Mouse (Mus musculus): ENCODE results near the gene Tlcd2. TPM values are rescaled to one million over a fixed set of nuclear protein-coding genes. Genes with fewer than 3 reads are reported as not detected.
A peak's percentile ranks its signal among the peaks of the same experiment; 100 is the strongest.
"Not testable (repeated sequence)": the region's sequence is repeated elsewhere in the genome, so short reads cannot be mapped to it uniquely, and the experiment has no call there.

Tlcd2 gene
- total RNA-seq, 2 experiments from 2014 or later, result 6.7 to 17.8 TPM

GRCm38 (mm10) chr11:75443711-75444110 is 17.8 kb upstream of the Tlcd2 start:
- no peak for ATAC-seq (replicated peaks; ENCODE audit: low FRiP score, poor library complexity, severe bottlenecking)

- peak; percentile 36; the same call in 1 of the 2 replicates for ATAC-seq (replicated peaks; ENCODE audit: low FRiP score, poor library complexity, severe bottlenecking)
Measured at GRCm38 (mm10) chr11:75448575-75448974, 12.9 kb upstream of the Tlcd2 start.

- peak; percentile 47 for ATAC-seq (replicated peaks; ENCODE audit: low FRiP score, poor library complexity, severe bottlenecking)
Measured at GRCm38 (mm10) chr11:75449695-75450094, 11.8 kb upstream of the Tlcd2 start.

GRCm38 (mm10) chr11:75450304-75450908 is 11.1 kb upstream of the Tlcd2 start:
- ATAC-seq (replicated peaks; ENCODE audit: low FRiP score, poor library complexity, severe bottlenecking), result peak; percentile 64

- peak; percentile 55 for ATAC-seq (replicated peaks; ENCODE audit: low FRiP score, poor library complexity, severe bottlenecking)
Measured at GRCm38 (mm10) chr11:75450936-75451335, 10.6 kb upstream of the Tlcd2 start.

GRCm38 (mm10) chr11:75452081-75452480 is 9.4 kb upstream of the Tlcd2 start:
- ATAC-seq (replicated peaks; ENCODE audit: low FRiP score, poor library complexity, severe bottlenecking), result no peak

- no peak for ATAC-seq (replicated peaks; ENCODE audit: low FRiP score, poor library complexity, severe bottlenecking)
Measured at GRCm38 (mm10) chr11:75452812-75453557, 8.5 kb upstream of the Tlcd2 start.

GRCm38 (mm10) chr11:75453991-75454930 is 7.3 kb upstream of the Tlcd2 start, which contains the start of gene Wdr81:
TSS of gene Wdr81 (minus strand) at chr11:75454717.
- ATAC-seq (replicated peaks; ENCODE audit: low FRiP score, poor library complexity, severe bottlenecking), result peak; percentile 76

- no peak for ATAC-seq (replicated peaks; ENCODE audit: low FRiP score, poor library complexity, severe bottlenecking)
Measured at GRCm38 (mm10) chr11:75455041-75455736, 6.3 kb upstream of the Tlcd2 start.

- not testable (repeated sequence) for ATAC-seq (replicated peaks; ENCODE audit: low FRiP score, poor library complexity, severe bottlenecking)
Measured at GRCm38 (mm10) chr11:75455971-75456370, 5.5 kb upstream of the Tlcd2 start.

- ATAC-seq (replicated peaks; ENCODE audit: low FRiP score, poor library complexity, severe bottlenecking), result no peak
Measured at GRCm38 (mm10) chr11:75456440-75456871, 5.1 kb upstream of the Tlcd2 start.

GRCm38 (mm10) chr11:75458169-75458568 is 3.3 kb upstream of the Tlcd2 start:
- ATAC-seq (replicated peaks; ENCODE audit: low FRiP score, poor library complexity, severe bottlenecking), result no peak

GRCm38 (mm10) chr11:75458628-75459041 is 2.9 kb upstream of the Tlcd2 start:
- no peak for ATAC-seq (replicated peaks; ENCODE audit: low FRiP score, poor library complexity, severe bottlenecking)

GRCm38 (mm10) chr11:75459141-75459711 is 2.3 kb upstream of the Tlcd2 start:
- no peak for ATAC-seq (replicated peaks; ENCODE audit: low FRiP score, poor library complexity, severe bottlenecking)

GRCm38 (mm10) chr11:75459751-75460102 is 1.8 kb upstream of the Tlcd2 start:
- ATAC-seq (replicated peaks; ENCODE audit: low FRiP score, poor library complexity, severe bottlenecking), result no peak

- ATAC-seq (replicated peaks; ENCODE audit: low FRiP score, poor library complexity, severe bottlenecking), result peak; percentile 60
Measured at GRCm38 (mm10) chr11:75460103-75460843, 1.2 kb upstream of the Tlcd2 start.

- no peak for ATAC-seq (replicated peaks; ENCODE audit: low FRiP score, poor library complexity, severe bottlenecking)
Measured at GRCm38 (mm10) chr11:75461743-75462252, 283 bp downstream of the Tlcd2 start.

- peak; percentile 55 for ATAC-seq (replicated peaks; ENCODE audit: low FRiP score, poor library complexity, severe bottlenecking)
Measured at GRCm38 (mm10) chr11:75462253-75462783, 803 bp downstream of the Tlcd2 start.
